Comparison of ENCODE assay signal across 8 mouse cellular contexts in genomic region chr5:32742149-32742548, GRCm38 (mm10). TPM values are rescaled to one million over a fixed set of nuclear protein-coding genes. Genes with fewer than 3 reads are reported as not detected.
DNase-seq lines count a peak whose midpoint lies in the region; ATAC-seq and TF ChIP-seq lines count a peak whose summit lies in the region.

No protein-coding gene starts in this region.

- no peak overlapping the region for H3K4me2 ChIP-seq in hindbrain, embryonic 13.5 days
- no peak overlapping the region for H3K4me2 ChIP-seq in liver, postnatal 0 days (ENCODE audit: low read depth, low read length)

- no peak for DNase-seq in liver, adult 2 months (ENCODE audit: extremely low read depth, low read depth, low spot score)
- no peak for DNase-seq in liver
- peak; percentile 43 for DNase-seq in embryo, embryonic 10 days (ENCODE audit: low spot score)
- DNase-seq in liver, postnatal 0 days = peak; percentile 44
- DNase-seq in right cerebral cortex, adult 2 months (ENCODE audit: low spot score in 2 of 2) = peak; percentile 87 to 89
- no peak for DNase-seq in urinary bladder, adult 2 months (ENCODE audit: low spot score)
- DNase-seq in urinary bladder, postnatal 10 days (ENCODE audit: low spot score) = no peak

- H3K36me3 ChIP-seq in liver, adult 2 months (ENCODE audit: control insufficient read depth, insufficient read depth, low read length) = no peaks in the 10 kb centered on the region
- H3K36me3 ChIP-seq in hindbrain, embryonic 13.5 days = peaks cover 7% of the 10 kb centered on the region
- no peaks in the 10 kb centered on the region; the same call in 1 of the 2 replicates for H3K36me3 ChIP-seq in liver, postnatal 0 days (replicated peaks; ENCODE audit: insufficient read depth, low read length)

- H3K27ac ChIP-seq in liver, adult 2 months (replicated peaks; ENCODE audit: insufficient read depth, low read depth, low read length) = no peak overlapping the region
- H3K27ac ChIP-seq in hindbrain, embryonic 13.5 days = peak overlapping the region; percentile 79
- peak overlapping the region; percentile 22; the same call in 1 of the 2 replicates for H3K27ac ChIP-seq in liver, postnatal 0 days (ENCODE audit: low read depth)

- no peaks in the 10 kb centered on the region for H3K9me3 ChIP-seq in hindbrain, embryonic 13.5 days
- no peaks in the 10 kb centered on the region for H3K9me3 ChIP-seq in liver, postnatal 0 days (ENCODE audit: low read length)

- peaks cover 13% of the 10 kb centered on the region; the same call in 1 of the 2 replicates for H3K4me1 ChIP-seq in liver, adult 2 months (ENCODE audit: control insufficient read depth, insufficient read depth, low read length)
- peaks cover 35% of the 10 kb centered on the region for H3K4me1 ChIP-seq in hindbrain, embryonic 13.5 days (replicated peaks)
- H3K4me1 ChIP-seq in liver, postnatal 0 days (ENCODE audit: insufficient read depth) = peaks cover 47% of the 10 kb centered on the region

- ATAC-seq in hindbrain, embryonic 13.5 days (ENCODE audit: low FRiP score) = peak; percentile 41
- ATAC-seq in liver, postnatal 0 days = no peak

- H3K9ac ChIP-seq in liver, adult 2 months (ENCODE audit: low read depth, low read length) = no peak overlapping the region
- H3K9ac ChIP-seq in hindbrain, embryonic 13.5 days = 0 out of 2 replicates have a peak overlapping the region, but pooled peaks have one; percentile 29
- no peak overlapping the region for H3K9ac ChIP-seq in liver, postnatal 0 days (replicated peaks)

- TF ChIP-seq EP300 in liver, postnatal 0 days (IDR thresholded peaks at IDR 0.05; ENCODE audit: low read depth) = no peak

- peaks cover 9% of the 10 kb centered on the region; the same call in 1 of the 2 replicates for H3K79me2 ChIP-seq in liver, adult 2 months (ENCODE audit: control insufficient read depth, insufficient read depth, low read length)

- H3K4me3 ChIP-seq in liver, adult 2 months (ENCODE audit: insufficient read depth, low read depth, low read length) = no peak overlapping the region
- no peak overlapping the region for H3K4me3 ChIP-seq in hindbrain, embryonic 13.5 days
- H3K4me3 ChIP-seq in liver, postnatal 0 days (ENCODE audit: low read depth, low read length) = no peak overlapping the region

- TF ChIP-seq CTCF in liver, adult 2 months (IDR thresholded peaks at IDR 0.05; ENCODE audit: low read depth, low read length) = peak; percentile 16; the same call in 1 of the 2 replicates
- peak; percentile 55 for TF ChIP-seq CTCF in liver, postnatal 0 days (IDR thresholded peaks at IDR 0.05; ENCODE audit: low read depth)

- no peaks in the 10 kb centered on the region for H3K27me3 ChIP-seq in liver, adult 2 months (ENCODE audit: control insufficient read depth, insufficient read depth, low read length)
- H3K27me3 ChIP-seq in hindbrain, embryonic 13.5 days = no peaks in the 10 kb centered on the region
- H3K27me3 ChIP-seq in liver, postnatal 0 days (ENCODE audit: insufficient read depth, low read length) = no peaks in the 10 kb centered on the region

- no peak for TF ChIP-seq POLR2A in liver, adult 2 months (IDR thresholded peaks at IDR 0.05; ENCODE audit: extremely low read depth, insufficient read depth, low read length)

- 73% methylated on average over 9 of the region's 9 CpGs for WGBS in liver, adult 2 months
- WGBS in hindbrain, embryonic 13.5 days = 41% methylated on average over 9 of the region's 9 CpGs
- WGBS in liver, postnatal 0 days (ENCODE audit: insufficient replicate concordance) = 59% methylated on average over 9 of the region's 9 CpGs

RNA-seq across cellular contexts. Expression of gene Pisd, which starts 43.3 kb away (rescaled TPM):
- 25.2 and 30.8 TPM in 2 replicates for total RNA-seq in liver, adult 2 months (2014; rRNA removed)
- 40.6 and 45.6 TPM in 2 replicates for polyA plus RNA-seq in liver, adult 2 months (2012; rRNA removed)
- polyA plus RNA-seq in hindbrain, embryonic 13.5 days (2015; fragmentation: Nextera tagmentation; extraction: Ambion mirVana) = 94.5 and 99.1 TPM in 2 replicates
- 41.4 and 42.2 TPM in 2 replicates for polyA plus RNA-seq in liver, postnatal 0 days (2015; fragmentation: Nextera tagmentation; extraction: Ambion mirVana)
- 52.2 and 65.8 TPM in 2 replicates for polyA plus RNA-seq in urinary bladder, adult 2 months (2012; rRNA removed)

Comparison
In these comparisons a context has a peak if more than half of its experiments do, and no peak if none do; other contexts are left out.
1. DNase-seq: peak in embryo, embryonic 10 days (single experiment), liver, postnatal 0 days (single experiment) and right cerebral cortex, adult 2 months (2 of 2); none in liver, adult 2 months (single experiment), liver (single experiment), urinary bladder, adult 2 months (single experiment) and urinary bladder, postnatal 10 days (single experiment).